Mouse (Mus musculus) bone marrow macrophage, adult 2 months (primary cell): ENCODE results near the gene Clcn7. TPM values are rescaled to one million over a fixed set of nuclear protein-coding genes. Genes with fewer than 3 reads are reported as not detected.

Experiments
- H3K27ac ChIP-seq: 2 replicates; pipeline ENCODE4 v1.5.1; 2012; ENCODE audit warnings: low read depth, low read length; ENCODE audit not compliant: insufficient read depth
- H3K4me1 ChIP-seq: 2 replicates; pipeline ENCODE4 v1.6.1; 2012; ENCODE audit warnings: low read length; ENCODE audit not compliant: control insufficient read depth, insufficient read depth
- H3K4me3 ChIP-seq: 2 replicates; pipeline ENCODE4 v1.5.1; 2012; ENCODE audit warnings: mild to moderate bottlenecking, low read length, moderate library complexity; ENCODE audit not compliant: insufficient read depth
- CTCF ChIP-seq: IDR thresholded peaks from 2 replicates; pipeline ENCODE4 v1.5.1; 2012; ENCODE audit warnings: low read depth, mild to moderate bottlenecking, low read length, moderate library complexity
- POLR2A ChIP-seq: IDR thresholded peaks from 2 replicates; pipeline ENCODE4 v1.6.1; 2012; ENCODE audit warnings: mild to moderate bottlenecking, low read depth, low read length, borderline replicate concordance
- polyA plus RNA-seq: library from polyadenylated mRNA; stranded (reverse); fragments of >200 nt; gene quantifications from 2 replicates; pipeline ENCODE4 v1.2.4, GENCODE M21; 2012; ENCODE audit not compliant: missing spikeins, insufficient read depth, insufficient read length

The Clcn7 gene
- polyA plus RNA-seq, 1 experiment: 86.1 TPM

- Histone ChIP-seq H3K27ac (no peak overlapping the region), H3K4me3 (no peak overlapping the region), H3K4me1 (no peaks in the 10 kb centered on the region)
- no peak for TF ChIP-seq POLR2A
- no peak for TF ChIP-seq CTCF
Measured at GRCm38 (mm10) chr17:25202401-25202800, 69.2 kb downstream of the Clcn7 start.

- no peak for TF ChIP-seq POLR2A
- no peak for TF ChIP-seq CTCF
- Histone ChIP-seq H3K27ac (no peak overlapping the region), H3K4me1 (no peaks in the 10 kb centered on the region), H3K4me3 (no peak overlapping the region)
Measured at GRCm38 (mm10) chr17:25210006-25210405, 76.8 kb downstream of the Clcn7 start.

GRCm38 (mm10) chr17:25210680-25211466 is 77.7 kb downstream of the Clcn7 start:
- Histone ChIP-seq H3K27ac (no peak overlapping the region), H3K4me3 (no peak overlapping the region), H3K4me1 (no peaks in the 10 kb centered on the region)
- no peak for TF ChIP-seq CTCF
- no peak for TF ChIP-seq POLR2A

GRCm38 (mm10) chr17:25211705-25212104 is 78.5 kb downstream of the Clcn7 start:
- Histone ChIP-seq H3K4me1 (no peaks in the 10 kb centered on the region), H3K27ac (no peak overlapping the region), H3K4me3 (no peak overlapping the region)
- TF ChIP-seq POLR2A (no peak), CTCF (no peak)

Other genes starting within 250 kb of the Clcn7 start
- gene Nubp2, start 247.0 kb upstream of the Clcn7 start, polyA plus RNA-seq: 39.0 and 40.3 TPM in 2 replicates
- gene Spsb3, start 246.7 kb upstream of the Clcn7 start, polyA plus RNA-seq: 20.2 and 21.3 TPM in 2 replicates
- 5.9 and 7.1 TPM in 2 replicates for gene Eme2, start 238.3 kb upstream of the Clcn7 start, polyA plus RNA-seq
- 25.6 and 34.9 TPM in 2 replicates for gene Mrps34, start 238.3 kb upstream of the Clcn7 start, polyA plus RNA-seq
- 37.2 and 38.5 TPM in 2 replicates for gene Nme3, start 236.9 kb upstream of the Clcn7 start, polyA plus RNA-seq
- 56.7 and 64.0 TPM in 2 replicates for gene Mapk8ip3, start 196.4 kb upstream of the Clcn7 start, polyA plus RNA-seq
- 35.7 and 42.4 TPM in 2 replicates for gene Jpt2, start 172.7 kb upstream of the Clcn7 start, polyA plus RNA-seq
- gene Cramp1l, start 117.6 kb upstream of the Clcn7 start, polyA plus RNA-seq: 16.0 and 17.3 TPM in 2 replicates
- gene Ift140, start 117.3 kb upstream of the Clcn7 start, polyA plus RNA-seq: 16.8 and 20.4 TPM in 2 replicates
- gene Tmem204, start 49.8 kb upstream of the Clcn7 start, polyA plus RNA-seq: 0.80 TPM in 1 of 2 replicates, not detected in the other
- 8.3 and 9.5 TPM in 2 replicates for gene Telo2, start 17.4 kb upstream of the Clcn7 start, polyA plus RNA-seq
- gene Ptx4, start 12.6 kb upstream of the Clcn7 start, polyA plus RNA-seq: not detected in 2 replicates
- gene Ccdc154, start 29.1 kb downstream of the Clcn7 start, polyA plus RNA-seq: 0.33 TPM in 1 of 2 replicates, not detected in the other
- not detected in 2 replicates for gene Gm38655, start 42.1 kb downstream of the Clcn7 start, polyA plus RNA-seq
- gene BC003965, start 51.2 kb downstream of the Clcn7 start, polyA plus RNA-seq: 9.0 and 10.8 TPM in 2 replicates
- gene Unkl, start 55.0 kb downstream of the Clcn7 start, polyA plus RNA-seq: 10.2 and 12.6 TPM in 2 replicates
- 40.5 and 40.8 TPM in 2 replicates for gene Gnptg, start 106.7 kb downstream of the Clcn7 start, polyA plus RNA-seq
- 19.6 and 19.7 TPM in 2 replicates for gene Tsr3, start 106.8 kb downstream of the Clcn7 start, polyA plus RNA-seq
- not detected in 2 replicates for gene Baiap3, start 123.0 kb downstream of the Clcn7 start, polyA plus RNA-seq
- gene Ube2i, start 141.2 kb downstream of the Clcn7 start, polyA plus RNA-seq: 221 and 242 TPM in 2 replicates
- 1.2 TPM in 1 of 2 replicates, not detected in the other for gene Prss34, start 165.0 kb downstream of the Clcn7 start, polyA plus RNA-seq
- not detected in 2 replicates for gene Prss28, start 175.3 kb downstream of the Clcn7 start, polyA plus RNA-seq
- not detected in 2 replicates for gene Prss29, start 185.3 kb downstream of the Clcn7 start, polyA plus RNA-seq
- gene Tpsab1, start 212.2 kb downstream of the Clcn7 start, polyA plus RNA-seq: not detected in 2 replicates
- not detected in 2 replicates for gene Tpsb2, start 232.9 kb downstream of the Clcn7 start, polyA plus RNA-seq
- gene Tpsg1, start 235.9 kb downstream of the Clcn7 start, polyA plus RNA-seq: not detected in 2 replicates